Mouse (Mus musculus): Measurements from ENCODE around the gene Clspn.

DNA sequence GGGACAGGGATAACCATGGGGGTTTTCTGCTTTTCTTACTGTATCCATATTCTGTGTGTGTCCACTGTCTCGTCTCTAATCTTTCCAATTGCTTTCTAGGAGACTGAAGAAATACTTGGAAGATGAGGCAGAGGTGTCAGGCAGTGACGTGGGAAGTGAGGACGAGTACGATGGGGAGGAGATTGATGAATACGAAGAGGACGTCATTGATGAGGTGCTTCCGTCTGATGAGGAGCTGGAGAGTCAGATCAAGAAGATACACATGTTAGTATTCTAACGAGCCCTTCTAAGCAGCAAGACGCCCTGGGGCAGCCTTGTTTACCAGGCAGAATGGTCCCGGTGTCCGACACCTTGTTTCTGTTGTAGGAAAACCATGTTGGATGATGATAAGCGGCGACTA lies 29.0 kb downstream of the Clspn start:
- no peak for TF ChIP-seq POLR2A (IDR thresholded peaks at IDR 0.05; ENCODE audit: low read depth, low read length)
- no peak for TF ChIP-seq CTCF (IDR thresholded peaks at IDR 0.05; ENCODE audit: extremely low read depth, insufficient read depth, insufficient read length, insufficient replicate concordance)

Measured in spleen, adult 2 months (tissue).